Mouse (Mus musculus) embryonic facial prominence, embryonic 12.5 days (tissue): ENCODE results near the gene Plscr5. TPM values are rescaled to one million over a fixed set of nuclear protein-coding genes. Genes with fewer than 3 reads are reported as not detected.
"Not testable (repeated sequence)": the region's sequence is repeated elsewhere in the genome, so short reads cannot be mapped to it uniquely, and the experiment has no call there.

Source experiments
- ATAC-seq: fragments of 200-750 bp; cut with Nextera tagmentation; 2 replicates; pipeline ENCODE4 v1.8.0; 2017; ENCODE audit not compliant: insufficient number of reproducible peaks, insufficient read depth, low FRiP score, low TSS enrichment
- H3K27ac ChIP-seq: fragments of 300-500 bp; sonication (generic); 2 replicates; pipeline ENCODE4 v1.5.1; 2016; ENCODE audit warnings: mild to moderate bottlenecking
- H3K27me3 ChIP-seq: fragments of 300-500 bp; sonication (generic); 2 replicates; pipeline ENCODE4 v1.6.1; 2016; ENCODE audit warnings: mild to moderate bottlenecking, moderate library complexity
- H3K36me3 ChIP-seq: fragments of 300-500 bp; sonication (generic); 2 replicates; pipeline ENCODE4 v1.6.1; 2016; ENCODE audit warnings: mild to moderate bottlenecking
- H3K4me1 ChIP-seq: fragments of 300-500 bp; sonication (generic); 2 replicates; pipeline ENCODE4 v1.6.1; 2016
- H3K4me2 ChIP-seq: fragments of 300-500 bp; sonication (generic); replicated peaks from 2 replicates; pipeline ENCODE4 v1.6.1; 2016; ENCODE audit warnings: mild to moderate bottlenecking, moderate library complexity
- H3K4me3 ChIP-seq: fragments of 300-500 bp; sonication (generic); 2 replicates; pipeline ENCODE4 v1.5.1; 2016; ENCODE audit warnings: mild to moderate bottlenecking
- H3K9ac ChIP-seq: fragments of 300-500 bp; sonication (generic); 2 replicates; pipeline ENCODE4 v1.6.1; 2016; ENCODE audit warnings: mild to moderate bottlenecking, moderate library complexity
- H3K9me3 ChIP-seq: fragments of 300-500 bp; sonication (generic); 2 replicates; pipeline ENCODE4 v1.6.1; 2016; ENCODE audit warnings: mild to moderate bottlenecking, moderate library complexity
- WGBS: fragments of 180-500 bp; shearing (Covaris S2); methylation state at CpG from one replicate; pipeline ENCODE4 v1.1.7; 2016; 5-methylcytosine and 5-hydroxymethylcytosine counted together
- polyA plus RNA-seq: library from polyadenylated mRNA; unstranded; fragments of >200 nt; fragmentation: Nextera tagmentation; extraction: Ambion mirVana; gene quantifications from 2 replicates; pipeline ENCODE4 v1.2.1, GENCODE M21; 2016

Gene Plscr5
- polyA plus RNA-seq: not detected in 2 replicates

GRCm38 (mm10) chr9:92192636-92193035, at the start of gene Plscr5:
Gene Plscr5 (plus strand): TSS chr9:92192936.
- ATAC-seq, H3K4me1 ChIP-seq, H3K4me3 ChIP-seq, H3K27me3 ChIP-seq, H3K27ac ChIP-seq, H3K36me3 ChIP-seq, H3K4me2 ChIP-seq, H3K9ac ChIP-seq, H3K9me3 ChIP-seq: not testable (repeated sequence)
- 72% methylated on average over 9 of the region's 9 CpGs for WGBS

GRCm38 (mm10) chr9:92147555-92148248, 45.0 kb upstream of the Plscr5 start:
- no peaks in the 10 kb centered on the region for H3K9me3 ChIP-seq
- H3K36me3 ChIP-seq: no peaks in the 10 kb centered on the region
- H3K4me2 ChIP-seq: no peak overlapping the region
- H3K27ac ChIP-seq: no peak overlapping the region
- H3K4me3 ChIP-seq: no peak overlapping the region
- H3K27me3 ChIP-seq: no peaks in the 10 kb centered on the region
- H3K4me1 ChIP-seq: no peaks in the 10 kb centered on the region
- no peak overlapping the region for H3K9ac ChIP-seq
- no peak for ATAC-seq
- WGBS: 17% methylated on average over 7 of the region's 7 CpGs

GRCm38 (mm10) chr9:92162213-92162612, 30.5 kb upstream of the Plscr5 start:
- H3K27ac ChIP-seq: no peak overlapping the region
- no peak overlapping the region for H3K4me3 ChIP-seq
- H3K27me3 ChIP-seq: no peaks in the 10 kb centered on the region
- no peaks in the 10 kb centered on the region for H3K36me3 ChIP-seq
- H3K4me2 ChIP-seq: no peak overlapping the region
- H3K9me3 ChIP-seq: no peaks in the 10 kb centered on the region
- no peak overlapping the region for H3K9ac ChIP-seq
- 33% methylated on average over 4 of the region's 4 CpGs for WGBS
- H3K4me1 ChIP-seq: no peaks in the 10 kb centered on the region
- ATAC-seq: no peak

GRCm38 (mm10) chr9:92173318-92173985, 19.3 kb upstream of the Plscr5 start:
- H3K4me1 ChIP-seq: no peaks in the 10 kb centered on the region
- H3K9me3 ChIP-seq: no peaks in the 10 kb centered on the region
- no peak overlapping the region for H3K27ac ChIP-seq
- peak; percentile 47; the same call in 1 of the 2 replicates for ATAC-seq
- no peak overlapping the region for H3K4me3 ChIP-seq
- H3K27me3 ChIP-seq: no peaks in the 10 kb centered on the region
- no peaks in the 10 kb centered on the region for H3K36me3 ChIP-seq
- no peak overlapping the region for H3K9ac ChIP-seq
- 94% methylated on average over 3 of the region's 3 CpGs for WGBS
- no peak overlapping the region for H3K4me2 ChIP-seq

- H3K9ac ChIP-seq: no peak overlapping the region
- H3K36me3 ChIP-seq: no peaks in the 10 kb centered on the region
- no peaks in the 10 kb centered on the region for H3K4me1 ChIP-seq
- no peaks in the 10 kb centered on the region for H3K9me3 ChIP-seq
- no peaks in the 10 kb centered on the region for H3K27me3 ChIP-seq
- H3K4me2 ChIP-seq: no peak overlapping the region
- 60% methylated on average over 15 of the region's 15 CpGs for WGBS
- H3K4me3 ChIP-seq: no peak overlapping the region
- ATAC-seq: no peak
- H3K27ac ChIP-seq: no peak overlapping the region
These were observed 18.3 kb upstream of the Plscr5 start for GRCm38 (mm10) chr9:92174176-92175075.

GRCm38 (mm10) chr9:92178861-92179469, 13.8 kb upstream of the Plscr5 start:
- no peak overlapping the region for H3K27ac ChIP-seq
- 70% methylated on average over 2 of the region's 2 CpGs for WGBS
- H3K4me3 ChIP-seq: no peak overlapping the region
- no peaks in the 10 kb centered on the region for H3K4me1 ChIP-seq
- no peak overlapping the region for H3K9ac ChIP-seq
- ATAC-seq: no peak
- no peaks in the 10 kb centered on the region for H3K36me3 ChIP-seq
- H3K4me2 ChIP-seq: no peak overlapping the region
- no peaks in the 10 kb centered on the region for H3K9me3 ChIP-seq
- H3K27me3 ChIP-seq: no peaks in the 10 kb centered on the region

GRCm38 (mm10) chr9:92191295-92191694, 1.4 kb upstream of the Plscr5 start:
- Histone ChIP-seq H3K4me3 (no peak overlapping the region), H3K27me3 (no peaks in the 10 kb centered on the region), H3K4me2 (no peak overlapping the region), H3K4me1 (no peaks in the 10 kb centered on the region), H3K27ac (no peak overlapping the region), H3K9me3 (no peaks in the 10 kb centered on the region), H3K9ac (no peak overlapping the region), H3K36me3 (no peaks in the 10 kb centered on the region)
- no peak for ATAC-seq
- WGBS: 86% methylated on average over 2 of the region's 2 CpGs

- Histone ChIP-seq H3K4me2 (no peak overlapping the region), H3K4me1 (no peaks in the 10 kb centered on the region), H3K9me3 (no peaks in the 10 kb centered on the region), H3K27me3 (no peaks in the 10 kb centered on the region), H3K9ac (no peak overlapping the region), H3K27ac (no peak overlapping the region), H3K36me3 (no peaks in the 10 kb centered on the region), H3K4me3 (no peak overlapping the region)
- WGBS: 66% methylated on average over 3 of the region's 3 CpGs
- no peak for ATAC-seq
These were observed 5.7 kb downstream of the Plscr5 start for GRCm38 (mm10) chr9:92198408-92198807.

GRCm38 (mm10) chr9:92199564-92199963, 6.8 kb downstream of the Plscr5 start:
- ATAC-seq: no peak
- Histone ChIP-seq H3K4me1 (no peaks in the 10 kb centered on the region), H3K4me3 (no peak overlapping the region), H3K4me2 (no peak overlapping the region), H3K9ac (no peak overlapping the region), H3K36me3 (no peaks in the 10 kb centered on the region), H3K27ac (no peak overlapping the region), H3K27me3 (no peaks in the 10 kb centered on the region), H3K9me3 (no peaks in the 10 kb centered on the region)
- WGBS: 81% methylated on average over 5 of the region's 5 CpGs

- 30% methylated on average over 2 of the region's 2 CpGs for whole genome bisulfite sequencing
- H3K4me3 ChIP-seq: no peak overlapping the region
- H3K36me3 ChIP-seq: no peaks in the 10 kb centered on the region
- H3K4me2 ChIP-seq: no peak overlapping the region
- no peaks in the 10 kb centered on the region for H3K27me3 ChIP-seq
- H3K9ac ChIP-seq: no peak overlapping the region
- no peaks in the 10 kb centered on the region for H3K9me3 ChIP-seq
- no peak for ATAC-seq
- no peak overlapping the region for H3K27ac ChIP-seq
- no peaks in the 10 kb centered on the region for H3K4me1 ChIP-seq
These were observed 11.7 kb downstream of the Plscr5 start for GRCm38 (mm10) chr9:92204397-92204796.

GRCm38 (mm10) chr9:92207307-92207706, 14.6 kb downstream of the Plscr5 start:
- Histone ChIP-seq H3K9ac (no peak overlapping the region), H3K27ac (no peak overlapping the region), H3K9me3 (no peaks in the 10 kb centered on the region), H3K4me2 (no peak overlapping the region), H3K4me3 (no peak overlapping the region), H3K36me3 (no peaks in the 10 kb centered on the region), H3K27me3 (no peaks in the 10 kb centered on the region), H3K4me1 (no peaks in the 10 kb centered on the region)
- no peak for ATAC-seq
- 50% methylated on average over 4 of the region's 4 CpGs for WGBS
